Mouse (Mus musculus) forebrain, embryonic 15.5 days (tissue): ENCODE measurements around the gene Ubn1. TPM values are rescaled to one million over a fixed set of nuclear protein-coding genes. Genes with fewer than 3 reads are reported as not detected.

Experiments
- ATAC-seq: fragments of 200-750 bp; cut with Nextera tagmentation; replicated peaks from 2 replicates; pipeline ENCODE4 v1.8.0; 2017; ENCODE audit warnings: mild to moderate bottlenecking, moderate TSS enrichment, moderate library complexity
- H3K27ac ChIP-seq: fragments of 300-500 bp; sonication (generic); replicated peaks from 2 replicates; pipeline ENCODE4 v1.5.1; 2015; ENCODE audit warnings: mild to moderate bottlenecking, inconsistent platforms
- H3K27me3 ChIP-seq: fragments of 300-500 bp; sonication (generic); 2 replicates; pipeline ENCODE4 v1.6.1; 2015; ENCODE audit warnings: inconsistent platforms
- H3K36me3 ChIP-seq: fragments of 300-500 bp; sonication (generic); 2 replicates; pipeline ENCODE4 v1.6.1; 2015; ENCODE audit warnings: mild to moderate bottlenecking, inconsistent platforms
- H3K4me1 ChIP-seq: fragments of 300-500 bp; sonication (generic); 2 replicates; pipeline ENCODE4 v1.6.1; 2015; ENCODE audit warnings: inconsistent platforms
- H3K4me2 ChIP-seq: fragments of 300-500 bp; sonication (generic); replicated peaks from 2 replicates; pipeline ENCODE4 v1.6.1; 2015; ENCODE audit warnings: mild to moderate bottlenecking, inconsistent platforms
- H3K4me3 ChIP-seq: fragments of 300-500 bp; sonication (generic); 2 replicates; pipeline ENCODE4 v1.5.1; 2015; ENCODE audit warnings: mild to moderate bottlenecking, inconsistent platforms
- H3K9ac ChIP-seq: fragments of 300-500 bp; sonication (generic); replicated peaks from 2 replicates; pipeline ENCODE4 v1.6.1; 2015; ENCODE audit warnings: mild to moderate bottlenecking, inconsistent platforms
- H3K9me3 ChIP-seq: fragments of 300-500 bp; sonication (generic); 2 replicates; pipeline ENCODE4 v1.6.1; 2016; ENCODE audit warnings: inconsistent platforms
- WGBS: fragments of 180-500 bp; shearing (Covaris S2); methylation state at CpG from one replicate; pipeline ENCODE4 v1.1.7; 2015; ENCODE audit warnings: mixed read lengths; 5-methylcytosine and 5-hydroxymethylcytosine counted together
- polyA plus RNA-seq: library from polyadenylated mRNA; unstranded; fragments of >200 nt; fragmentation: Nextera tagmentation; extraction: Ambion mirVana; gene quantifications from 2 replicates; pipeline ENCODE4 v1.2.1, GENCODE M21; 2015

The Ubn1 gene
- polyA plus RNA-seq, 1 experiment from 2014 or later: 17.8 TPM

GRCm38 (mm10) chr16:5086179-5086578 lies 36.3 kb downstream of the Ubn1 start:
- H3K9me3 ChIP-seq: no peaks in the 10 kb centered on the region
- H3K4me2 ChIP-seq: no peak overlapping the region
- no peak for ATAC-seq
- H3K9ac ChIP-seq: no peak overlapping the region
- H3K27ac ChIP-seq: no peak overlapping the region
- H3K4me1 ChIP-seq: no peaks in the 10 kb centered on the region
- H3K4me3 ChIP-seq: no peak overlapping the region
- WGBS: 100% methylated on average over 2 of the region's 2 CpGs
- peaks cover 72% of the 10 kb centered on the region for H3K36me3 ChIP-seq
- no peaks in the 10 kb centered on the region for H3K27me3 ChIP-seq

- Histone ChIP-seq H3K36me3 (peaks cover 46% of the 10 kb centered on the region), H3K9me3 (no peaks in the 10 kb centered on the region), H3K27me3 (no peaks in the 10 kb centered on the region), H3K4me3 (no peak overlapping the region), H3K27ac (no peak overlapping the region), H3K4me2 (no peak overlapping the region), H3K4me1 (no peaks in the 10 kb centered on the region), H3K9ac (no peak overlapping the region)
- ATAC-seq: no peak
- WGBS: 81% methylated on average over 10 of the region's 10 CpGs
Measured at GRCm38 (mm10) chr16:5089021-5089420, 39.2 kb downstream of the Ubn1 start.

- H3K4me2 ChIP-seq: no peak overlapping the region
- no peak overlapping the region for H3K27ac ChIP-seq
- H3K4me3 ChIP-seq: no peak overlapping the region
- no peak overlapping the region for H3K9ac ChIP-seq
- H3K27me3 ChIP-seq: no peaks in the 10 kb centered on the region
- H3K36me3 ChIP-seq: peaks cover 5% of the 10 kb centered on the region; the same call in 1 of the 2 replicates
- ATAC-seq: no peak
- WGBS: 95% methylated on average over 5 of the region's 5 CpGs
- H3K4me1 ChIP-seq: no peaks in the 10 kb centered on the region
- no peaks in the 10 kb centered on the region for H3K9me3 ChIP-seq
Measured at GRCm38 (mm10) chr16:5093285-5093684, 43.4 kb downstream of the Ubn1 start.

- no peak overlapping the region for H3K4me2 ChIP-seq
- H3K9me3 ChIP-seq: no peaks in the 10 kb centered on the region
- H3K9ac ChIP-seq: no peak overlapping the region
- no peaks in the 10 kb centered on the region for H3K27me3 ChIP-seq
- 87% methylated on average over 8 of the region's 8 CpGs for WGBS
- H3K4me3 ChIP-seq: no peak overlapping the region
- H3K36me3 ChIP-seq: no peaks in the 10 kb centered on the region
- H3K27ac ChIP-seq: no peak overlapping the region
- no peaks in the 10 kb centered on the region for H3K4me1 ChIP-seq
- no peak for ATAC-seq
Measured at GRCm38 (mm10) chr16:5096504-5096903, 46.6 kb downstream of the Ubn1 start.

GRCm38 (mm10) chr16:5101000-5101399 lies 51.1 kb downstream of the Ubn1 start:
- WGBS: 69% methylated on average over 6 of the region's 6 CpGs
- ATAC-seq: no peak
- Histone ChIP-seq H3K36me3 (no peaks in the 10 kb centered on the region), H3K27ac (no peak overlapping the region), H3K4me1 (no peaks in the 10 kb centered on the region), H3K4me3 (no peak overlapping the region), H3K9ac (no peak overlapping the region), H3K27me3 (no peaks in the 10 kb centered on the region), H3K9me3 (no peaks in the 10 kb centered on the region), H3K4me2 (no peak overlapping the region)

- 94% methylated on average over 7 of the region's 7 CpGs for WGBS
- Histone ChIP-seq H3K4me3 (no peak overlapping the region), H3K9me3 (no peaks in the 10 kb centered on the region), H3K27me3 (no peaks in the 10 kb centered on the region), H3K9ac (no peak overlapping the region), H3K36me3 (no peaks in the 10 kb centered on the region), H3K4me1 (peaks cover 11% of the 10 kb centered on the region; the same call in 1 of the 2 replicates), H3K4me2 (no peak overlapping the region), H3K27ac (no peak overlapping the region)
- ATAC-seq: no peak
Measured at GRCm38 (mm10) chr16:5109877-5110276, 60.0 kb downstream of the Ubn1 start.

GRCm38 (mm10) chr16:5111021-5111420 lies 61.2 kb downstream of the Ubn1 start:
- no peak overlapping the region for H3K27ac ChIP-seq
- H3K36me3 ChIP-seq: no peaks in the 10 kb centered on the region
- H3K4me3 ChIP-seq: no peak overlapping the region
- H3K4me2 ChIP-seq: no peak overlapping the region
- no peak for ATAC-seq
- peaks cover 11% of the 10 kb centered on the region; the same call in 1 of the 2 replicates for H3K4me1 ChIP-seq
- 86% methylated on average over 3 of the region's 3 CpGs for WGBS
- no peak overlapping the region for H3K9ac ChIP-seq
- no peaks in the 10 kb centered on the region for H3K9me3 ChIP-seq
- H3K27me3 ChIP-seq: no peaks in the 10 kb centered on the region

- Histone ChIP-seq H3K4me2 (no peak overlapping the region), H3K9me3 (no peaks in the 10 kb centered on the region), H3K4me1 (peaks cover 11% of the 10 kb centered on the region; the same call in 1 of the 2 replicates), H3K27me3 (no peaks in the 10 kb centered on the region), H3K27ac (no peak overlapping the region), H3K4me3 (no peak overlapping the region), H3K9ac (no peak overlapping the region), H3K36me3 (no peaks in the 10 kb centered on the region)
- WGBS: 41% methylated on average over 4 of the region's 4 CpGs
- no peak for ATAC-seq
Measured at GRCm38 (mm10) chr16:5113002-5113550, 63.2 kb downstream of the Ubn1 start.

- no peak overlapping the region for H3K27ac ChIP-seq
- H3K4me3 ChIP-seq: no peak overlapping the region
- peaks cover 11% of the 10 kb centered on the region; the same call in 1 of the 2 replicates for H3K4me1 ChIP-seq
- H3K36me3 ChIP-seq: no peaks in the 10 kb centered on the region
- H3K9ac ChIP-seq: no peak overlapping the region
- H3K27me3 ChIP-seq: no peaks in the 10 kb centered on the region
- no peak for ATAC-seq
- H3K4me2 ChIP-seq: no peak overlapping the region
- no peaks in the 10 kb centered on the region for H3K9me3 ChIP-seq
- 56% methylated on average over 2 of the region's 2 CpGs for WGBS
Measured at GRCm38 (mm10) chr16:5113582-5113981, 63.7 kb downstream of the Ubn1 start.

- Histone ChIP-seq H3K4me2 (no peak overlapping the region), H3K4me1 (no peaks in the 10 kb centered on the region), H3K9ac (no peak overlapping the region), H3K4me3 (no peak overlapping the region), H3K27ac (no peak overlapping the region), H3K9me3 (no peaks in the 10 kb centered on the region), H3K27me3 (no peaks in the 10 kb centered on the region), H3K36me3 (no peaks in the 10 kb centered on the region)
- WGBS: 76% methylated on average over 4 of the region's 4 CpGs
- ATAC-seq: no peak
Measured at GRCm38 (mm10) chr16:5119385-5119784, 69.5 kb downstream of the Ubn1 start.

- H3K36me3 ChIP-seq: no peaks in the 10 kb centered on the region
- H3K4me3 ChIP-seq: no peak overlapping the region
- H3K27me3 ChIP-seq: no peaks in the 10 kb centered on the region
- no peak overlapping the region for H3K9ac ChIP-seq
- ATAC-seq: no peak
- H3K4me2 ChIP-seq: no peak overlapping the region
- no peaks in the 10 kb centered on the region for H3K9me3 ChIP-seq
- no peak overlapping the region for H3K27ac ChIP-seq
- H3K4me1 ChIP-seq: no peaks in the 10 kb centered on the region
- 80% methylated on average over 4 of the region's 4 CpGs for WGBS
Measured at GRCm38 (mm10) chr16:5119845-5120244, 70.0 kb downstream of the Ubn1 start.

GRCm38 (mm10) chr16:5123476-5123875 lies 73.6 kb downstream of the Ubn1 start:
- Histone ChIP-seq H3K4me2 (no peak overlapping the region), H3K27ac (no peak overlapping the region), H3K4me1 (no peaks in the 10 kb centered on the region), H3K4me3 (no peak overlapping the region), H3K9me3 (no peaks in the 10 kb centered on the region), H3K9ac (no peak overlapping the region), H3K27me3 (no peaks in the 10 kb centered on the region), H3K36me3 (no peaks in the 10 kb centered on the region)
- 86% methylated on average over 6 of the region's 6 CpGs for WGBS
- ATAC-seq: no peak

- Histone ChIP-seq H3K27me3 (peaks cover 56% of the 10 kb centered on the region), H3K27ac (no peak overlapping the region), H3K9me3 (no peaks in the 10 kb centered on the region), H3K4me1 (peaks cover 11% of the 10 kb centered on the region), H3K9ac (no peak overlapping the region), H3K36me3 (no peaks in the 10 kb centered on the region), H3K4me2 (no peak overlapping the region), H3K4me3 (no peak overlapping the region)
- 51% methylated on average over 2 of the region's 2 CpGs for WGBS
- ATAC-seq: no peak
Measured at GRCm38 (mm10) chr16:5130196-5130595, 80.3 kb downstream of the Ubn1 start.
